Mouse (Mus musculus) lung, embryonic 14.5 days (tissue): Measurements from ENCODE around the gene Slc35b1. TPM values are rescaled to one million over a fixed set of nuclear protein-coding genes. Genes with fewer than 3 reads are reported as not detected.

Experiments
- ATAC-seq: fragments of 200-750 bp; cut with Nextera tagmentation; 2 replicates; pipeline ENCODE4 v1.8.0; 2017; ENCODE audit warnings: mild to moderate bottlenecking, moderate TSS enrichment, moderate library complexity; ENCODE audit not compliant: insufficient read depth
- DNase-seq: peaks from one replicate; pipeline ENCODE4 v3.0.0-alpha.2; 2015
- H3K27ac ChIP-seq: fragments of 300-500 bp; sonication (generic); 2 replicates; pipeline ENCODE4 v1.5.1; 2014; ENCODE audit warnings: low read depth, mild to moderate bottlenecking, moderate library complexity
- H3K27me3 ChIP-seq: fragments of 300-500 bp; sonication (generic); 2 replicates; pipeline ENCODE4 v1.6.1; 2014; ENCODE audit warnings: low read length, control low read depth; ENCODE audit not compliant: insufficient read depth
- H3K36me3 ChIP-seq: fragments of 300-500 bp; sonication (generic); 2 replicates; pipeline ENCODE4 v1.6.1; 2014; ENCODE audit warnings: control low read depth; ENCODE audit not compliant: insufficient read depth
- H3K4me1 ChIP-seq: fragments of 300-500 bp; sonication (generic); 2 replicates; pipeline ENCODE4 v1.6.1; 2014; ENCODE audit warnings: antibody characterized with exemption, control low read depth; ENCODE audit not compliant: insufficient read depth
- H3K4me2 ChIP-seq: fragments of 300-500 bp; sonication (generic); 2 replicates; pipeline ENCODE4 v1.6.1; 2014; ENCODE audit warnings: mild to moderate bottlenecking
- H3K4me3 ChIP-seq: fragments of 300-500 bp; sonication (generic); 2 replicates; pipeline ENCODE4 v1.5.1; 2014; ENCODE audit warnings: low read depth, low read length
- H3K9ac ChIP-seq: fragments of 300-500 bp; sonication (generic); 2 replicates; pipeline ENCODE4 v1.6.1; 2014
- H3K9me3 ChIP-seq: fragments of 300-500 bp; sonication (generic); 2 replicates; pipeline ENCODE4 v1.6.1; 2016; ENCODE audit warnings: low read depth, low read length, control low read depth
- CTCF ChIP-seq: IDR thresholded peaks from 2 replicates; pipeline ENCODE4 v1.5.1; 2016; ENCODE audit warnings: antibody characterized with exemption, low read depth
- WGBS: fragments of 180-500 bp; shearing (Covaris S2); extraction: QIAGEN DNeasy Blood & Tissue Kit; methylation state at CpG from one replicate; pipeline ENCODE4 v1.1.7; 2014; 5-methylcytosine and 5-hydroxymethylcytosine counted together
- polyA plus RNA-seq: library from polyadenylated mRNA; unstranded; fragments of >200 nt; fragmentation: Nextera tagmentation; extraction: Ambion mirVana; gene quantifications from 2 replicates; pipeline ENCODE4 v1.2.1, GENCODE M21; 2014

The Slc35b1 gene
- polyA plus RNA-seq, 1 experiment from 2014 or later = 104 TPM

GRCm38 (mm10) chr11:95364388-95364787 is 20.1 kb upstream of the Slc35b1 start:
- Histone ChIP-seq H3K36me3 (0 out of 2 replicates have a peak, but pooled peaks cover under 1% of the 10 kb centered on the region), H3K4me3 (no peak overlapping the region), H3K27me3 (no peaks in the 10 kb centered on the region), H3K9ac (no peak overlapping the region), H3K9me3 (no peaks in the 10 kb centered on the region), H3K4me2 (no peak overlapping the region), H3K4me1 (no peaks in the 10 kb centered on the region), H3K27ac (no peak overlapping the region)
- ATAC-seq (no peak), DNase-seq (no peak)
- TF ChIP-seq CTCF = no peak
- 76% methylated on average over 5 of the region's 5 CpGs for WGBS

GRCm38 (mm10) chr11:95365596-95365995 is 18.9 kb upstream of the Slc35b1 start:
- peak; percentile 84 for DNase-seq
- Histone ChIP-seq H3K4me2 (no peak overlapping the region), H3K4me3 (no peak overlapping the region), H3K9ac (no peak overlapping the region), H3K27ac (peak overlapping the region; percentile 34), H3K27me3 (no peaks in the 10 kb centered on the region), H3K9me3 (no peaks in the 10 kb centered on the region), H3K36me3 (no peaks in the 10 kb centered on the region; the same call in 1 of the 2 replicates), H3K4me1 (no peaks in the 10 kb centered on the region)
- TF ChIP-seq CTCF = no peak
- WGBS = 41% methylated on average over 10 of the region's 10 CpGs
- peak; percentile 51; the same call in 1 of the 2 replicates for ATAC-seq

GRCm38 (mm10) chr11:95366280-95366897 is 18.1 kb upstream of the Slc35b1 start:
- no peaks in the 10 kb centered on the region for H3K4me1 ChIP-seq
- H3K27me3 ChIP-seq = no peaks in the 10 kb centered on the region
- ATAC-seq = no peak
- TF ChIP-seq CTCF = peak; percentile 29; the same call in 1 of the 2 replicates
- no peak overlapping the region for H3K4me2 ChIP-seq
- peak overlapping the region; percentile 34 for H3K27ac ChIP-seq
- no peak overlapping the region for H3K4me3 ChIP-seq
- H3K36me3 ChIP-seq = no peaks in the 10 kb centered on the region; the same call in 1 of the 2 replicates
- no peak overlapping the region for H3K9ac ChIP-seq
- H3K9me3 ChIP-seq = no peaks in the 10 kb centered on the region
- WGBS = 73% methylated on average over 6 of the region's 6 CpGs
- DNase-seq = peak; percentile 61

- Histone ChIP-seq H3K27ac (no peak overlapping the region), H3K4me3 (no peak overlapping the region), H3K9ac (no peak overlapping the region), H3K27me3 (no peaks in the 10 kb centered on the region), H3K4me2 (no peak overlapping the region), H3K36me3 (peaks cover 4% of the 10 kb centered on the region; the same call in 1 of the 2 replicates), H3K4me1 (no peaks in the 10 kb centered on the region), H3K9me3 (no peaks in the 10 kb centered on the region)
- no peak for DNase-seq
- no peak for ATAC-seq
- no peak for TF ChIP-seq CTCF
- 81% methylated on average over 8 of the region's 8 CpGs for WGBS
These were observed 17.3 kb upstream of the Slc35b1 start for GRCm38 (mm10) chr11:95367011-95367735.

GRCm38 (mm10) chr11:95368231-95368823 is 16.2 kb upstream of the Slc35b1 start:
- Histone ChIP-seq H3K27me3 (no peaks in the 10 kb centered on the region), H3K4me3 (no peak overlapping the region), H3K4me1 (no peaks in the 10 kb centered on the region), H3K9ac (no peak overlapping the region), H3K4me2 (no peak overlapping the region), H3K36me3 (peaks cover 11% of the 10 kb centered on the region; the same call in 1 of the 2 replicates), H3K9me3 (no peaks in the 10 kb centered on the region), H3K27ac (no peak overlapping the region)
- ATAC-seq (no peak), DNase-seq (no peak)
- 89% methylated on average over 8 of the region's 8 CpGs for WGBS
- no peak for TF ChIP-seq CTCF

GRCm38 (mm10) chr11:95368871-95369270 is 15.6 kb upstream of the Slc35b1 start:
- WGBS = 87% methylated on average over 4 of the region's 4 CpGs
- no peak for TF ChIP-seq CTCF
- Histone ChIP-seq H3K9me3 (no peaks in the 10 kb centered on the region), H3K9ac (no peak overlapping the region), H3K4me3 (no peak overlapping the region), H3K27me3 (no peaks in the 10 kb centered on the region), H3K36me3 (peaks cover 17% of the 10 kb centered on the region; the same call in 1 of the 2 replicates), H3K27ac (no peak overlapping the region), H3K4me2 (no peak overlapping the region), H3K4me1 (no peaks in the 10 kb centered on the region)
- DNase-seq (no peak), ATAC-seq (no peak)
